Mouse (Mus musculus) stomach, postnatal 0 days (tissue): ENCODE measurements around the gene Ern1. TPM values are rescaled to one million over a fixed set of nuclear protein-coding genes. Genes with fewer than 3 reads are reported as not detected.

ENCODE experiments used
- ATAC-seq: fragments of 200-750 bp; cut with Nextera tagmentation; 2 replicates; pipeline ENCODE4 v1.8.0; 2017; ENCODE audit not compliant: low FRiP score, low TSS enrichment
- DNase-seq: peaks from one replicate; pipeline ENCODE4 v3.0.0-alpha.2; 2016; ENCODE audit warnings: low spot score
- H3K27ac ChIP-seq: fragments of 300-500 bp; sonication (generic); replicated peaks from 2 replicates; pipeline ENCODE4 v1.5.1; 2014; ENCODE audit warnings: mild to moderate bottlenecking, control low read depth
- H3K27me3 ChIP-seq: fragments of 300-500 bp; sonication (generic); 2 replicates; pipeline ENCODE4 v1.6.1; 2014; ENCODE audit warnings: low read length; ENCODE audit not compliant: control insufficient read depth, insufficient read depth
- H3K36me3 ChIP-seq: fragments of 300-500 bp; sonication (generic); 2 replicates; pipeline ENCODE4 v1.6.1; 2014; ENCODE audit warnings: low read length, mixed read lengths; ENCODE audit not compliant: control insufficient read depth, insufficient read depth
- H3K4me1 ChIP-seq: fragments of 300-500 bp; sonication (generic); replicated peaks from 2 replicates; pipeline ENCODE4 v1.6.1; 2014; ENCODE audit warnings: antibody characterized with exemption; ENCODE audit not compliant: control insufficient read depth, insufficient read depth
- H3K4me2 ChIP-seq: fragments of 300-500 bp; sonication (generic); replicated peaks from 2 replicates; pipeline ENCODE4 v1.6.1; 2014; ENCODE audit warnings: low read depth, mild to moderate bottlenecking, control low read depth, moderate library complexity
- H3K4me3 ChIP-seq: fragments of 300-500 bp; sonication (generic); 2 replicates; pipeline ENCODE4 v1.5.1; 2014; ENCODE audit warnings: low read depth, low read length, control low read depth
- H3K9ac ChIP-seq: fragments of 300-500 bp; sonication (generic); 2 replicates; pipeline ENCODE4 v1.6.1; 2014; ENCODE audit warnings: mild to moderate bottlenecking, low read length, control low read depth, mixed read lengths
- H3K9me3 ChIP-seq: fragments of 300-500 bp; sonication (generic); 2 replicates; pipeline ENCODE4 v1.6.1; 2016; ENCODE audit warnings: low read length; ENCODE audit not compliant: control insufficient read depth
- CTCF ChIP-seq: IDR thresholded peaks from 2 replicates; pipeline ENCODE4 v1.5.1; 2016; ENCODE audit warnings: antibody characterized with exemption, low read depth, mild to moderate bottlenecking, moderate library complexity
- EP300 ChIP-seq: optimal IDR thresholded peaks from 2 replicates; pipeline ENCODE3; 2016; ENCODE audit warnings: antibody characterized with exemption
- WGBS: fragments of 180-500 bp; shearing (Covaris S2); extraction: QIAGEN DNeasy Blood & Tissue Kit; methylation state at CpG from one replicate; pipeline ENCODE4 v1.1.7; 2014; 5-methylcytosine and 5-hydroxymethylcytosine counted together
- polyA plus RNA-seq: library from polyadenylated mRNA; unstranded; fragments of >200 nt; fragmentation: Nextera tagmentation; extraction: Ambion mirVana; gene quantifications from 2 replicates; pipeline ENCODE4 v1.2.1, GENCODE M21; 2015

Ern1 gene
- polyA plus RNA-seq, 1 experiment from 2014 or later = 3.7 TPM

- Histone ChIP-seq H3K4me3 (no peak overlapping the region), H3K9me3 (no peaks in the 10 kb centered on the region), H3K27me3 (no peaks in the 10 kb centered on the region), H3K4me1 (no peaks in the 10 kb centered on the region), H3K9ac (no peak overlapping the region), H3K27ac (no peak overlapping the region), H3K36me3 (no peaks in the 10 kb centered on the region), H3K4me2 (no peak overlapping the region)
- TF ChIP-seq CTCF (no peak), EP300 (no peak)
- no peak for DNase-seq
- no peak for ATAC-seq
- 40% methylated on average over 4 of the region's 4 CpGs for WGBS
Measured at GRCm38 (mm10) chr11:106518391-106518790, 30.7 kb upstream of the Ern1 start.

GRCm38 (mm10) chr11:106515079-106515745 lies 27.6 kb upstream of the Ern1 start:
- H3K27ac ChIP-seq = no peak overlapping the region
- 62% methylated on average over 16 of the region's 16 CpGs for WGBS
- no peaks in the 10 kb centered on the region for H3K36me3 ChIP-seq
- DNase-seq (no peak), ATAC-seq (0 out of 2 replicates have a peak, but pooled peaks have one; percentile 51)
- H3K4me1 ChIP-seq = no peaks in the 10 kb centered on the region
- no peaks in the 10 kb centered on the region for H3K27me3 ChIP-seq
- no peak for TF ChIP-seq CTCF
- TF ChIP-seq EP300 = no peak
- no peak overlapping the region for H3K4me2 ChIP-seq
- H3K4me3 ChIP-seq = no peak overlapping the region
- H3K9me3 ChIP-seq = no peaks in the 10 kb centered on the region
- 0 out of 2 replicates have a peak overlapping the region, but pooled peaks have one; percentile 13 for H3K9ac ChIP-seq

- ATAC-seq (peak; percentile 47; the same call in 1 of the 2 replicates), DNase-seq (no peak)
- Histone ChIP-seq H3K27me3 (no peaks in the 10 kb centered on the region), H3K36me3 (no peaks in the 10 kb centered on the region), H3K4me2 (no peak overlapping the region), H3K9me3 (no peaks in the 10 kb centered on the region), H3K4me1 (no peaks in the 10 kb centered on the region), H3K4me3 (no peak overlapping the region), H3K27ac (no peak overlapping the region), H3K9ac (no peak overlapping the region)
- 44% methylated on average over 5 of the region's 5 CpGs for WGBS
- TF ChIP-seq EP300 = no peak
- TF ChIP-seq CTCF = no peak
Measured at GRCm38 (mm10) chr11:106514446-106514845, 26.8 kb upstream of the Ern1 start.

GRCm38 (mm10) chr11:106513166-106513565 lies 25.5 kb upstream of the Ern1 start:
- H3K4me2 ChIP-seq = no peak overlapping the region
- H3K36me3 ChIP-seq = 0 out of 2 replicates have a peak, but pooled peaks cover 3% of the 10 kb centered on the region
- H3K9ac ChIP-seq = no peak overlapping the region
- H3K4me1 ChIP-seq = no peaks in the 10 kb centered on the region
- no peak overlapping the region for H3K4me3 ChIP-seq
- DNase-seq = peak; percentile 51
- no peak overlapping the region for H3K27ac ChIP-seq
- H3K9me3 ChIP-seq = no peaks in the 10 kb centered on the region
- TF ChIP-seq EP300 (no peak), CTCF (peak; percentile 84)
- peak; percentile 58; the same call in 1 of the 2 replicates for ATAC-seq
- H3K27me3 ChIP-seq = no peaks in the 10 kb centered on the region
- 42% methylated on average over 2 of the region's 2 CpGs for WGBS

DNA sequence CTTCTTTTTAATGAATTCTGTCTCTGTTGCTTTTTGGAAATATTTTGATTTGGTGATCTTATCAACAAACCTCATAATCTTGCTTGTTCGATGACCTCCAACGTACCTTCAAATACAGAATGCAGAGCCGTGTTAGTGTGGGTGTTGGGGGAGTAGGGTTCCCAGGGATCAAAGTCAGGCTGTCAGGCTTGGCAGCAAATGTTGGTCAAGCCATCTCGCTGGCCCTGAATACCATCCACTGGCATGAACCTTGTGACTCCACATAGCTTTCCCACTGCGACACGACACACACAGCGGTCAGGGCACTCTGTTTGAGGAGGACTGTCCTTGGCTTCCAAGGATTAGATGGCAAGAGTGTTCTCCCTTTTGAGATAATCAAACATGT lies 24.3 kb upstream of the Ern1 start:
- Histone ChIP-seq H3K36me3 (0 out of 2 replicates have a peak, but pooled peaks cover 3% of the 10 kb centered on the region), H3K27ac (no peak overlapping the region), H3K9me3 (no peaks in the 10 kb centered on the region), H3K27me3 (no peaks in the 10 kb centered on the region), H3K4me2 (no peak overlapping the region), H3K9ac (no peak overlapping the region), H3K4me3 (no peak overlapping the region), H3K4me1 (no peaks in the 10 kb centered on the region)
- DNase-seq (no peak), ATAC-seq (no peak)
- 90% methylated on average over 7 of the region's 7 CpGs for WGBS
- TF ChIP-seq CTCF = no peak
- no peak for TF ChIP-seq EP300

DNA sequence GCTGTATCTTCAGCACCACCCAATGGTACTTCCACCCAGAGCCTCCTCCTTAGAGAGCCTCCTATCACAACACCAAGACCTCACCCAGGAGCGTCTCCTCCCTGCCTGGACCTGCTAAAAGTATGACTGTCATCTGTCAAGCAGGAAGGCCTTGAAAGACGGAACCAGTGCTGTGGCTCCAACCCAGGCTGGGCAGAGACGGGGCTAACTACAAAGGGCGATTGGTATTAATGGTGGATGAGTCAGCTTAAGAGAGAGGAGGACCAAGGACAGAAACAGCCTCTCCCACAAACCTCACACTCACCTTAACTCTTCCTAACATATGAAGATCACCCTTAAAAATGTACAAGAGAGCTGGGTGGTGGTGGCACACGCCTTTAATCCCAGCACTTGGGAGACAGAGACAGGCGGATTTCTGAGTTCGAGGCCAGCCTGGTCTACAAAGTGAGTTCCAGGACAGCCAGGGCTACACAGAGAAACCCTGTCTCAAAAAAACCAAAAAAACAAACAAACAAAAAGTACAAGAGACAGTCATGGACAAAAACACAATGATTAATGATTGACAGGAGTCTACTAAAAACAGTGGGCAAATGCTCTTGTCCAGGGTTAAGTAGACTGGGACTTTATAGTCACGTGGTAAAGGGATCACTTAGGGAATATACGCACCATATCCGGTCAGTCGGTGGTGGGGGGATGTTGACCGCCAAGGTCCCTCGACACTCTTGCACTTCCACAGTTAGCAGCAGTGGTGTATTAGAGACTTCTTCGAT lies 23.8 kb upstream of the Ern1 start:
- H3K27ac ChIP-seq = no peak overlapping the region
- 83% methylated on average over 14 of the region's 14 CpGs for WGBS
- no peak overlapping the region for H3K4me3 ChIP-seq
- DNase-seq = no peak
- no peaks in the 10 kb centered on the region for H3K4me1 ChIP-seq
- H3K9ac ChIP-seq = no peak overlapping the region
- H3K36me3 ChIP-seq = 0 out of 2 replicates have a peak, but pooled peaks cover 3% of the 10 kb centered on the region
- no peak for ATAC-seq
- no peaks in the 10 kb centered on the region for H3K27me3 ChIP-seq
- H3K9me3 ChIP-seq = no peaks in the 10 kb centered on the region
- no peak overlapping the region for H3K4me2 ChIP-seq
- no peak for TF ChIP-seq CTCF
- no peak for TF ChIP-seq EP300
